Mouse (Mus musculus): ENCODE measurements at regions not wholly inside any gene's neighbourhood (a gene's known extent, or its start where the extent isn't known, plus 50 kb on each side); places are given as distances from the start of the nearest gene placed in this dataset.
"Not testable (repeated sequence)": the region's sequence is repeated elsewhere in the genome, so short reads cannot be mapped to it uniquely, and the experiment has no call there.

- DNase-seq (ENCODE audit: low read depth), result no peak
Observed at GRCm38 (mm10) chr15:5625367-5625766, 381.4 kb upstream of the Ptger4 start.

- no peak for DNase-seq (ENCODE audit: low read depth)
Observed at GRCm38 (mm10) chr15:5646673-5647072, 402.7 kb upstream of the Ptger4 start.

- DNase-seq (ENCODE audit: low read depth), result peak; percentile 23
Observed at GRCm38 (mm10) chr15:5658796-5659195, 414.8 kb upstream of the Ptger4 start.

- DNase-seq (ENCODE audit: low read depth), result no peak
Observed at GRCm38 (mm10) chr15:5660819-5661218, 416.8 kb upstream of the Ptger4 start.

GRCm38 (mm10) chr15:5671781-5672180 lies 427.8 kb upstream of the Ptger4 start:
- no peak for DNase-seq (ENCODE audit: low read depth)

GRCm38 (mm10) chr15:5676704-5677103 lies 432.7 kb upstream of the Ptger4 start:
- no peak for DNase-seq (ENCODE audit: low read depth)

GRCm38 (mm10) chr15:5693810-5694209 lies 449.8 kb upstream of the Ptger4 start:
- no peak for DNase-seq (ENCODE audit: low read depth)

- no peak for DNase-seq (ENCODE audit: low read depth)
Observed at GRCm38 (mm10) chr15:5695015-5695414, 451.0 kb upstream of the Ptger4 start.

GRCm38 (mm10) chr15:5708454-5708853 lies 464.5 kb upstream of the Ptger4 start:
- DNase-seq (ENCODE audit: low read depth), result no peak

- no peak for DNase-seq (ENCODE audit: low read depth)
Observed at GRCm38 (mm10) chr15:5740658-5741057, 496.7 kb upstream of the Ptger4 start.

- no peak for DNase-seq (ENCODE audit: low read depth)
Observed at GRCm38 (mm10) chr15:5743893-5744292, 499.9 kb upstream of the Ptger4 start.

- DNase-seq (ENCODE audit: low read depth), result no peak
Observed at GRCm38 (mm10) chr15:5758690-5759089, 514.7 kb upstream of the Ptger4 start.

GRCm38 (mm10) chr15:5762216-5762615 lies 518.2 kb upstream of the Ptger4 start:
- no peak for DNase-seq (ENCODE audit: low read depth)

- DNase-seq (ENCODE audit: low read depth), result no peak
Observed at GRCm38 (mm10) chr15:5777074-5777473, 522.5 kb upstream of the Dab2 start.

GRCm38 (mm10) chr15:5799917-5800316 lies 499.7 kb upstream of the Dab2 start:
- no peak for DNase-seq (ENCODE audit: low read depth)

GRCm38 (mm10) chr15:5811154-5811732 lies 488.3 kb upstream of the Dab2 start:
- no peak for DNase-seq (ENCODE audit: low read depth)

- no peak for DNase-seq (ENCODE audit: low read depth)
Observed at GRCm38 (mm10) chr15:5811958-5812357, 487.6 kb upstream of the Dab2 start.

GRCm38 (mm10) chr15:5817901-5818576 lies 481.5 kb upstream of the Dab2 start:
- no peak for DNase-seq (ENCODE audit: low read depth)

GRCm38 (mm10) chr15:5839963-5840362 lies 459.6 kb upstream of the Dab2 start:
- DNase-seq (ENCODE audit: low read depth), result no peak

- DNase-seq (ENCODE audit: low read depth), result not testable (repeated sequence)
Observed at GRCm38 (mm10) chr15:5841369-5842149, 458.0 kb upstream of the Dab2 start.

GRCm38 (mm10) chr15:5846571-5846970 lies 453.0 kb upstream of the Dab2 start:
- DNase-seq (ENCODE audit: low read depth), result no peak

- no peak for DNase-seq (ENCODE audit: low read depth)
Observed at GRCm38 (mm10) chr15:5847413-5848100, 452.0 kb upstream of the Dab2 start.

GRCm38 (mm10) chr15:5852523-5852922 lies 447.1 kb upstream of the Dab2 start:
- DNase-seq (ENCODE audit: low read depth), result no peak
